Mouse (Mus musculus) mouse embryonic stem cell (cell line): ENCODE results near the gene Ripor2.

Experiments used
- in situ Hi-C, 2 experiments: fragments of 300-500 bp; cut with MboI; formaldehyde crosslinking; loops; 1 replicate in 1 of 2; 3 replicates in 1 of 2; pipeline ENCODE4 v1.14.3; 2019 to 2020; ENCODE audit warnings: low sequenced_read_pairs in 2 of 2, low pct_unique_long_range_greater_than_20kb in 1 of 2, mixed read lengths in 1 of 2; ENCODE audit not compliant: unreplicated experiment in 1 of 2

Gene Ripor2

GRCm38 (mm10) chr13:24613031-24613430 is 31.0 kb downstream of the Ripor2 start:
- in situ Hi-C loops = no loop called here

GRCm38 (mm10) chr13:24613433-24613832 is 31.4 kb downstream of the Ripor2 start:
- in situ Hi-C loops = no loop called here

GRCm38 (mm10) chr13:24613927-24614780 is 32.2 kb downstream of the Ripor2 start:
- in situ Hi-C loops = no loop called here

GRCm38 (mm10) chr13:24615921-24616565 is 34.1 kb downstream of the Ripor2 start:
- in situ Hi-C loops = no loop called here

GRCm38 (mm10) chr13:24616645-24617044 is 34.7 kb downstream of the Ripor2 start:
- in situ Hi-C loops = no loop called here

GRCm38 (mm10) chr13:24617076-24617798 is 35.2 kb downstream of the Ripor2 start:
- in situ Hi-C loops = no loop called here

- in situ Hi-C loops = no loop called here
Measured at GRCm38 (mm10) chr13:24617799-24618130, 35.8 kb downstream of the Ripor2 start.

- in situ Hi-C loops = no loop called here
Measured at GRCm38 (mm10) chr13:24619711-24620110, 37.7 kb downstream of the Ripor2 start.

- in situ Hi-C loops = no loop called here
Measured at GRCm38 (mm10) chr13:24620439-24620838, 38.5 kb downstream of the Ripor2 start.

- in situ Hi-C loops = no loop called here
Measured at GRCm38 (mm10) chr13:24623631-24624030, 41.6 kb downstream of the Ripor2 start.

- in situ Hi-C loops = no loop called here
Measured at GRCm38 (mm10) chr13:24625071-24625470, 43.1 kb downstream of the Ripor2 start.

GRCm38 (mm10) chr13:24626698-24627436 is 44.9 kb downstream of the Ripor2 start:
- in situ Hi-C loops = no loop called here

GRCm38 (mm10) chr13:24628192-24628591 is 46.2 kb downstream of the Ripor2 start:
- in situ Hi-C loops = no loop called here

- in situ Hi-C loops = no loop called here
Measured at GRCm38 (mm10) chr13:24629073-24629621, 47.2 kb downstream of the Ripor2 start.

GRCm38 (mm10) chr13:24630364-24630763 is 48.4 kb downstream of the Ripor2 start:
- in situ Hi-C loops = no loop called here

GRCm38 (mm10) chr13:24632988-24633577 is 51.1 kb downstream of the Ripor2 start:
- in situ Hi-C loops = no loop called here

- in situ Hi-C loops = no loop called here
Measured at GRCm38 (mm10) chr13:24634346-24635120, 52.5 kb downstream of the Ripor2 start.
